Mouse (Mus musculus) stomach, postnatal 0 days (tissue): ENCODE results near the gene Top2a. TPM values are rescaled to one million over a fixed set of nuclear protein-coding genes. Genes with fewer than 3 reads are reported as not detected.

ENCODE experiments used
- ATAC-seq: fragments of 200-750 bp; cut with Nextera tagmentation; 2 replicates; pipeline ENCODE4 v1.8.0; 2017; ENCODE audit not compliant: low FRiP score, low TSS enrichment
- DNase-seq: peaks from one replicate; pipeline ENCODE4 v3.0.0-alpha.2; 2016; ENCODE audit warnings: low spot score
- H3K27ac ChIP-seq: fragments of 300-500 bp; sonication (generic); replicated peaks from 2 replicates; pipeline ENCODE4 v1.5.1; 2014; ENCODE audit warnings: mild to moderate bottlenecking, control low read depth
- H3K27me3 ChIP-seq: fragments of 300-500 bp; sonication (generic); 2 replicates; pipeline ENCODE4 v1.6.1; 2014; ENCODE audit warnings: low read length; ENCODE audit not compliant: control insufficient read depth, insufficient read depth
- H3K36me3 ChIP-seq: fragments of 300-500 bp; sonication (generic); 2 replicates; pipeline ENCODE4 v1.6.1; 2014; ENCODE audit warnings: low read length, mixed read lengths; ENCODE audit not compliant: control insufficient read depth, insufficient read depth
- H3K4me1 ChIP-seq: fragments of 300-500 bp; sonication (generic); replicated peaks from 2 replicates; pipeline ENCODE4 v1.6.1; 2014; ENCODE audit warnings: antibody characterized with exemption; ENCODE audit not compliant: control insufficient read depth, insufficient read depth
- H3K4me2 ChIP-seq: fragments of 300-500 bp; sonication (generic); replicated peaks from 2 replicates; pipeline ENCODE4 v1.6.1; 2014; ENCODE audit warnings: low read depth, mild to moderate bottlenecking, control low read depth, moderate library complexity
- H3K4me3 ChIP-seq: fragments of 300-500 bp; sonication (generic); 2 replicates; pipeline ENCODE4 v1.5.1; 2014; ENCODE audit warnings: low read depth, low read length, control low read depth
- H3K9ac ChIP-seq: fragments of 300-500 bp; sonication (generic); 2 replicates; pipeline ENCODE4 v1.6.1; 2014; ENCODE audit warnings: mild to moderate bottlenecking, low read length, control low read depth, mixed read lengths
- H3K9me3 ChIP-seq: fragments of 300-500 bp; sonication (generic); 2 replicates; pipeline ENCODE4 v1.6.1; 2016; ENCODE audit warnings: low read length; ENCODE audit not compliant: control insufficient read depth
- CTCF ChIP-seq: IDR thresholded peaks from 2 replicates; pipeline ENCODE4 v1.5.1; 2016; ENCODE audit warnings: antibody characterized with exemption, low read depth, mild to moderate bottlenecking, moderate library complexity
- EP300 ChIP-seq: optimal IDR thresholded peaks from 2 replicates; pipeline ENCODE3; 2016; ENCODE audit warnings: antibody characterized with exemption
- WGBS: fragments of 180-500 bp; shearing (Covaris S2); extraction: QIAGEN DNeasy Blood & Tissue Kit; methylation state at CpG from one replicate; pipeline ENCODE4 v1.1.7; 2014; 5-methylcytosine and 5-hydroxymethylcytosine counted together
- polyA plus RNA-seq: library from polyadenylated mRNA; unstranded; fragments of >200 nt; fragmentation: Nextera tagmentation; extraction: Ambion mirVana; gene quantifications from 2 replicates; pipeline ENCODE4 v1.2.1, GENCODE M21; 2015

The Top2a gene
- polyA plus RNA-seq, 1 experiment from 2014 or later: 44.5 TPM

GRCm38 (mm10) chr11:99055143-99055542, 31.2 kb upstream of the Top2a start:
- H3K4me3 ChIP-seq: no peak overlapping the region
- no peak overlapping the region for H3K9ac ChIP-seq
- no peak overlapping the region for H3K4me2 ChIP-seq
- no peaks in the 10 kb centered on the region for H3K27me3 ChIP-seq
- WGBS: 43% methylated on average over 4 of the region's 4 CpGs
- ATAC-seq: no peak
- H3K4me1 ChIP-seq: no peaks in the 10 kb centered on the region
- H3K27ac ChIP-seq: peak overlapping the region; percentile 56
- TF ChIP-seq EP300 (no peak), CTCF (no peak)
- DNase-seq: no peak
- peaks cover 5% of the 10 kb centered on the region; the same call in 1 of the 2 replicates for H3K36me3 ChIP-seq
- no peaks in the 10 kb centered on the region for H3K9me3 ChIP-seq

- DNase-seq (no peak), ATAC-seq (peak; percentile 25; the same call in 1 of the 2 replicates)
- peak overlapping the region; percentile 81 for H3K27ac ChIP-seq
- H3K36me3 ChIP-seq: peaks cover 18% of the 10 kb centered on the region
- H3K9me3 ChIP-seq: no peaks in the 10 kb centered on the region
- no peak overlapping the region for H3K4me3 ChIP-seq
- no peaks in the 10 kb centered on the region for H3K4me1 ChIP-seq
- H3K9ac ChIP-seq: peak overlapping the region; percentile 23
- no peak overlapping the region; the same call in 1 of the 2 replicates for H3K4me2 ChIP-seq
- 37% methylated on average over 2 of the region's 2 CpGs for WGBS
- no peaks in the 10 kb centered on the region for H3K27me3 ChIP-seq
- TF ChIP-seq CTCF: no peak
Measured at GRCm38 (mm10) chr11:99047643-99048042, 23.7 kb upstream of the Top2a start.

GRCm38 (mm10) chr11:99047120-99047519, 23.1 kb upstream of the Top2a start:
- peak; percentile 58; the same call in 1 of the 2 replicates for ATAC-seq
- Histone ChIP-seq H3K9me3 (no peaks in the 10 kb centered on the region), H3K4me2 (peak overlapping the region; percentile 27; the same call in 1 of the 2 replicates), H3K36me3 (peaks cover 17% of the 10 kb centered on the region), H3K9ac (peak overlapping the region; percentile 23; the same call in 1 of the 2 replicates), H3K27me3 (no peaks in the 10 kb centered on the region), H3K4me1 (no peaks in the 10 kb centered on the region), H3K4me3 (no peak overlapping the region), H3K27ac (peak overlapping the region; percentile 81)
- 31% methylated on average over 5 of the region's 5 CpGs for WGBS
- peak; percentile 55 for DNase-seq
- TF ChIP-seq EP300 (peak; percentile 47), CTCF (no peak)

GRCm38 (mm10) chr11:99045159-99045889, 21.3 kb upstream of the Top2a start:
- WGBS: 54% methylated on average over 12 of the region's 12 CpGs
- 0 out of 2 replicates have a peak, but pooled peaks cover 2% of the 10 kb centered on the region for H3K4me1 ChIP-seq
- H3K36me3 ChIP-seq: peaks cover 14% of the 10 kb centered on the region
- H3K4me2 ChIP-seq: 0 out of 2 replicates have a peak overlapping the region, but pooled peaks have one; percentile 11
- peak overlapping the region; percentile 40; the same call in 1 of the 2 replicates for H3K27ac ChIP-seq
- peak overlapping the region; percentile 35; the same call in 1 of the 2 replicates for H3K9ac ChIP-seq
- H3K27me3 ChIP-seq: no peaks in the 10 kb centered on the region
- no peak overlapping the region for H3K4me3 ChIP-seq
- TF ChIP-seq CTCF: no peak
- DNase-seq: no peak
- H3K9me3 ChIP-seq: no peaks in the 10 kb centered on the region
- no peak for ATAC-seq

GRCm38 (mm10) chr11:99044306-99044705, 20.3 kb upstream of the Top2a start:
- Histone ChIP-seq H3K36me3 (peaks cover 9% of the 10 kb centered on the region), H3K4me2 (no peak overlapping the region; the same call in 1 of the 2 replicates), H3K4me1 (0 out of 2 replicates have a peak, but pooled peaks cover 2% of the 10 kb centered on the region), H3K9ac (no peak overlapping the region), H3K27ac (no peak overlapping the region), H3K9me3 (no peaks in the 10 kb centered on the region), H3K27me3 (no peaks in the 10 kb centered on the region), H3K4me3 (no peak overlapping the region)
- no peak for TF ChIP-seq CTCF
- TF ChIP-seq EP300: no peak
- no peak for ATAC-seq
- DNase-seq: no peak
- 50% methylated on average over 5 of the region's 5 CpGs for WGBS

- Histone ChIP-seq H3K4me3 (no peak overlapping the region), H3K9ac (no peak overlapping the region), H3K4me1 (0 out of 2 replicates have a peak, but pooled peaks cover 2% of the 10 kb centered on the region), H3K27me3 (no peaks in the 10 kb centered on the region), H3K36me3 (peaks cover 4% of the 10 kb centered on the region; the same call in 1 of the 2 replicates), H3K27ac (no peak overlapping the region), H3K9me3 (no peaks in the 10 kb centered on the region), H3K4me2 (no peak overlapping the region)
- DNase-seq (no peak), ATAC-seq (no peak)
- peak; percentile 52 for TF ChIP-seq CTCF
- TF ChIP-seq EP300: no peak
- 48% methylated on average over 6 of the region's 6 CpGs for WGBS
Measured at GRCm38 (mm10) chr11:99043632-99044031, 19.6 kb upstream of the Top2a start.
